ENCODE assay signal across 18 mouse cellular contexts in the genomic region with DNA sequence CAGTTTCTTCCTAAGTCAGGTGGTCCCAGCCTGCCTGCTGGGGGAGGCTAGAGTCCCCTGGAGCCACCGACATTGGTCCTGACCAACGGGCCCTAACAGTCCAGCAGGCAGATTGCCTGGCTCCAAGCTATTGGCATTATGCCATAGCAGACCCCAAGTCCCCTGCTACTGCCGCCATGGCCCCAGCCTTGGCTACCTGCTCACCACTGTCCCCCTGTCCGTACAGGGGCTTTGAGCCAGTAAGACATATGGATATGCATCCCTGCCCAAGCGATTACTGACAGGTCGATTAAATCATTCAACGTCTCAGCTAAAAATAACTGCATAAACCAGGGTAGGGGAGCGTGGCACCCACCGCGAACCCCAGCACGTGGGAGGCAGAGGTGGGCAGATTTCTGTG.
"Had no signal": no experiment of that assay in that cellular context is flagged by ENCODE, and none has a peak within 500 bp of the region (broad histone marks: within the 10 kb centered on the region; RNA-seq: fewer than 3 reads in every experiment).

No protein-coding gene starts in this region.

- DNase-seq: lung, adult 18-20 months; lung, embryonic 14.5 days; lung, postnatal 10 days; lung, postnatal 4 days; midbrain, embryonic 14.5 days; retina, postnatal 1 day; right cerebral cortex, adult 18-20 months; right cerebral cortex, postnatal 25 days; right cerebral cortex, postnatal 4 days; spleen, adult 18-20 months; thymus, adult 18-20 months; thymus, postnatal 14 days; thymus, postnatal 36 days had no signal

- H3K4me3 ChIP-seq: midbrain, embryonic 12.5 days; myocyte; neural tube, embryonic 13.5 days; neural tube, embryonic 15.5 days had no signal

- H3K9ac ChIP-seq: lung, embryonic 14.5 days; midbrain, embryonic 12.5 days; neural tube, embryonic 13.5 days; neural tube, embryonic 15.5 days had no signal

- H3K27me3 ChIP-seq: midbrain, embryonic 12.5 days; neural tube, embryonic 13.5 days; neural tube, embryonic 15.5 days had no signal

- H3K4me1 ChIP-seq: midbrain, embryonic 12.5 days; neural tube, embryonic 15.5 days had no signal

- ATAC-seq: midbrain, embryonic 16.5 days had no signal

- H3K4me2 ChIP-seq: lung, embryonic 14.5 days; midbrain, embryonic 12.5 days; neural tube, embryonic 13.5 days; neural tube, embryonic 15.5 days had no signal

- H3K9me3 ChIP-seq: midbrain, embryonic 12.5 days; neural tube, embryonic 13.5 days; neural tube, embryonic 15.5 days had no signal

- H3K27ac ChIP-seq: midbrain, embryonic 12.5 days; neural tube, embryonic 13.5 days; neural tube, embryonic 15.5 days had no signal
